Mouse (Mus musculus) brain, embryonic 14.5 days (tissue): ENCODE measurements at regions not wholly inside any gene's neighbourhood (a gene's known extent, or its start where the extent isn't known, plus 50 kb on each side); places are given as distances from the start of the nearest gene placed in this dataset.

Experiments
- CTCF ChIP-seq: fragments of 200-500 bp; IDR thresholded peaks from 2 replicates; pipeline ENCODE4 v1.5.1; 2012; ENCODE audit warnings: inconsistent platforms, mild to moderate bottlenecking, moderate library complexity, borderline replicate concordance; ENCODE audit not compliant: insufficient read depth, insufficient read length; ENCODE audit errors: extremely low read depth
- POLR2A ChIP-seq: fragments of 200-500 bp; IDR thresholded peaks from 2 replicates; pipeline ENCODE4 v1.6.1; 2012; ENCODE audit warnings: mild to moderate bottlenecking, inconsistent platforms, borderline replicate concordance; ENCODE audit not compliant: poor library complexity, insufficient read depth, insufficient read length, severe bottlenecking; ENCODE audit errors: extremely low read depth

GRCm38 (mm10) chr4:95193473-95193872, 141.5 kb upstream of the Jun start:
- TF ChIP-seq CTCF (no peak), POLR2A (no peak)
